Mouse (Mus musculus) myocyte (in vitro differentiated cells): ENCODE data around the gene Tram2.

Experiments
- E2F4 ChIP-seq: IDR thresholded peaks from one replicate; pipeline ENCODE4 v1.6.1; 2011; ENCODE audit warnings: mild to moderate bottlenecking, control low read depth, moderate library complexity; ENCODE audit not compliant: insufficient read depth
- MYOD1 ChIP-seq, 3 experiments: IDR thresholded peaks; one replicate each; pipeline ENCODE4 v1.6.1; 2011; ENCODE audit warnings: control low read depth in 2 of 3, low read depth in 2 of 3, mild to moderate bottlenecking in 2 of 3, moderate library complexity in 1 of 3; ENCODE audit not compliant: insufficient read length in 2 of 3, control insufficient read depth in 1 of 3
- MYOG ChIP-seq, 3 experiments: IDR thresholded peaks; one replicate each; pipeline ENCODE4 v1.6.1; 2011; ENCODE audit warnings: control low read depth in 2 of 3, low read depth in 2 of 3, mild to moderate bottlenecking in 2 of 3; ENCODE audit not compliant: insufficient read length in 2 of 3, control insufficient read depth in 1 of 3, insufficient read depth in 1 of 3
- POLR2A ChIP-seq: IDR thresholded peaks from one replicate; pipeline ENCODE4 v1.6.1; 2011; ENCODE audit warnings: low read depth, mild to moderate bottlenecking, control low read depth, moderate library complexity; ENCODE audit not compliant: insufficient read length
- REST ChIP-seq: IDR thresholded peaks from one replicate; pipeline ENCODE4 v1.6.1; 2011; ENCODE audit warnings: mild to moderate bottlenecking, control low read depth, moderate library complexity; ENCODE audit not compliant: insufficient read depth, insufficient read length
- SRF ChIP-seq: IDR thresholded peaks from one replicate; pipeline ENCODE4 v1.6.1; 2011; ENCODE audit warnings: low read depth; ENCODE audit not compliant: control insufficient read depth, insufficient read length
- TCF3 ChIP-seq: IDR thresholded peaks from one replicate; pipeline ENCODE4 v1.6.1; 2011; ENCODE audit warnings: low read depth, control low read depth; ENCODE audit not compliant: insufficient read length
- USF1 ChIP-seq: IDR thresholded peaks from one replicate; pipeline ENCODE4 v1.6.1; 2011; ENCODE audit warnings: low read depth, mild to moderate bottlenecking, control low read depth, moderate library complexity

DNA sequence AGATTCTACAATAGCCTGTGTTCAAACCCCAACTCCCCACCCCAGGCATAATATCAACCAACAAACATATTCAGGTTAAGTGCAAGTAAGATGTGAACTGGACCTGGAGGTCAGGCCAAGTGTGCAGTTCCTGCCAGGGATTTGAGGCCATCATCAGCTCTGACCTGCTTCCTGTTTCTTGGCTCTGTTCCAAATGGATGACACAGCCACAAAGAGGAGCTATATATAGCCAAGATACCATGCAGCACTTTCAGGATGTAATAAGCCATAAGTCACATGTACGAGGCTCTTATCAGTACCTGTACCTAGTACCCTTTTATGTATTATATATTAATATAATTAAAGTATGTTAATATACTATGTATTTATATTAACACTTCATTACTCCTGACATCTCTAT lies 10.5 kb downstream of the Tram2 start:
- no peak for TF ChIP-seq MYOD1 (IDR thresholded peaks at IDR 0.05; ENCODE audit: control insufficient read depth in 1 of 3, insufficient read length in 2 of 3, low read depth in 2 of 3)
- TF ChIP-seq POLR2A: no peak
- TF ChIP-seq E2F4: no peak
- no peak for TF ChIP-seq TCF3
- no peak for TF ChIP-seq MYOG (IDR thresholded peaks at IDR 0.05; ENCODE audit: control insufficient read depth in 1 of 3, insufficient read depth in 1 of 3, insufficient read length in 2 of 3, low read depth in 2 of 3)
- TF ChIP-seq SRF: no peak
- no peak for TF ChIP-seq USF1
- no peak for TF ChIP-seq REST
